Mouse (Mus musculus): ENCODE results near the gene 1700015F17Rik. TPM values are rescaled to one million over a fixed set of nuclear protein-coding genes. Genes with fewer than 3 reads are reported as not detected.

The 1700015F17Rik gene
- polyA plus RNA-seq, 1 experiment from 2014 or later: not detected

GRCm38 (mm10) chr5:5419992-5420455, 58.9 kb downstream of the 1700015F17Rik start, which contains the start of gene Cdk14:
Gene Cdk14, minus strand, starts transcription at chr5:5420312.
- no peak within 1 kb of the TSS for H3K4me3 ChIP-seq (ENCODE audit: low read depth, low read length)
- H3K4me2 ChIP-seq (replicated peaks; ENCODE audit: low read depth): no peak within 1 kb of the TSS
- ATAC-seq (ENCODE audit: low FRiP score, low TSS enrichment) (peak; percentile 69), DNase-seq (ENCODE audit: low spot score) (no peak)
- H3K9ac ChIP-seq (ENCODE audit: low read length): no peak within 1 kb of the TSS
- 78% methylated on average over 9 of the region's 9 CpGs for WGBS
- H3K9me3 ChIP-seq (ENCODE audit: control insufficient read depth, low read length): no peaks in the 10 kb centered on the region
- no peaks in the 10 kb centered on the region for H3K4me1 ChIP-seq (replicated peaks; ENCODE audit: control insufficient read depth, insufficient read depth)
- no peaks in the 10 kb centered on the region for H3K27me3 ChIP-seq (ENCODE audit: control insufficient read depth, insufficient read depth, low read length)
- H3K27ac ChIP-seq (replicated peaks): 0 out of 2 replicates have a peak within 1 kb of the TSS, but pooled peaks have one; percentile 8
- TF ChIP-seq EP300 (optimal IDR thresholded peaks at IDR 0.05) (no peak), CTCF (IDR thresholded peaks at IDR 0.05; ENCODE audit: low read depth) (no peak)
- no peaks in the 10 kb centered on the region for H3K36me3 ChIP-seq (ENCODE audit: control insufficient read depth, insufficient read depth, low read length)

GRCm38 (mm10) chr5:5419253-5419652, 59.7 kb downstream of the 1700015F17Rik start:
- H3K4me1 ChIP-seq (replicated peaks; ENCODE audit: control insufficient read depth, insufficient read depth): no peaks in the 10 kb centered on the region
- H3K27me3 ChIP-seq (ENCODE audit: control insufficient read depth, insufficient read depth, low read length): no peaks in the 10 kb centered on the region
- no peaks in the 10 kb centered on the region for H3K36me3 ChIP-seq (ENCODE audit: control insufficient read depth, insufficient read depth, low read length)
- no peaks in the 10 kb centered on the region for H3K9me3 ChIP-seq (ENCODE audit: control insufficient read depth, low read length)
- WGBS: 55% methylated on average over 1 of the region's 1 CpGs
- H3K9ac ChIP-seq (ENCODE audit: low read length): no peak overlapping the region
- no peak overlapping the region for H3K27ac ChIP-seq (replicated peaks)
- H3K4me3 ChIP-seq (ENCODE audit: low read depth, low read length): no peak overlapping the region
- ATAC-seq (ENCODE audit: low FRiP score, low TSS enrichment) (no peak), DNase-seq (ENCODE audit: low spot score) (no peak)
- TF ChIP-seq EP300 (optimal IDR thresholded peaks at IDR 0.05): no peak
- TF ChIP-seq CTCF (IDR thresholded peaks at IDR 0.05; ENCODE audit: low read depth): no peak
- no peak overlapping the region for H3K4me2 ChIP-seq (replicated peaks; ENCODE audit: low read depth)

DNA sequence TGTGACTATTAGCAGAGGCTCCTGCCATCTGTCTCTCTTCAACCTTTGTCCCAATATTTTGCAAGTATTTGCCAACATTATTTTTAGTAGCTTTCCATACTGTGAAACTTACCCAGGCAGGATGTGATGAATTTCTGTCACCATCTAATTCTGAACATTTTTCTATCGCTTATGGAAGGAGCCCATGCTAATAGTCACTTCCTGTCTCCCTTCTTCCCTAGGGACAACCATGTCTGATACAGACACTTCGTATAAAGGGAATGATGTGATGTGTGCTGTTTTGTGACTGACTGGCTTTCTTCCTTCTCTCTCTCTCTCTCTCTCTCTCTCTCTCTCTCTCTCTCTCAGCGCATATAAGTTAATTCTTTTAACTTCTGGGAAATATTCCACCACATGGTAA, 64.1 kb downstream of the 1700015F17Rik start:
- WGBS: 57% methylated on average over 3 of the region's 3 CpGs
- H3K4me1 ChIP-seq (replicated peaks; ENCODE audit: control insufficient read depth, insufficient read depth): no peaks in the 10 kb centered on the region
- no peak for DNase-seq (ENCODE audit: low spot score)

GRCm38 (mm10) chr5:5411886-5412285, 67.1 kb downstream of the 1700015F17Rik start:
- TF ChIP-seq EP300 (optimal IDR thresholded peaks at IDR 0.05) (no peak), CTCF (IDR thresholded peaks at IDR 0.05; ENCODE audit: low read depth) (no peak)
- Histone ChIP-seq H3K27ac (replicated peaks) (no peak overlapping the region), H3K4me3 (ENCODE audit: low read depth, low read length) (no peak overlapping the region), H3K4me1 (replicated peaks; ENCODE audit: control insufficient read depth, insufficient read depth) (no peaks in the 10 kb centered on the region), H3K36me3 (ENCODE audit: control insufficient read depth, insufficient read depth, low read length) (no peaks in the 10 kb centered on the region), H3K27me3 (ENCODE audit: control insufficient read depth, insufficient read depth, low read length) (no peaks in the 10 kb centered on the region), H3K9me3 (ENCODE audit: control insufficient read depth, low read length) (no peaks in the 10 kb centered on the region), H3K4me2 (replicated peaks; ENCODE audit: low read depth) (no peak overlapping the region), H3K9ac (ENCODE audit: low read length) (no peak overlapping the region)
- DNase-seq (ENCODE audit: low spot score): no peak
- ATAC-seq (ENCODE audit: low FRiP score, low TSS enrichment): no peak
- WGBS: 55% methylated on average over 2 of the region's 2 CpGs

More for the DNA sequence above, 64.1 kb downstream of the 1700015F17Rik start:
- Histone ChIP-seq H3K4me3 (ENCODE audit: low read depth, low read length) (no peak overlapping the region), H3K36me3 (ENCODE audit: control insufficient read depth, insufficient read depth, low read length) (no peaks in the 10 kb centered on the region), H3K9ac (ENCODE audit: low read length) (no peak overlapping the region), H3K9me3 (ENCODE audit: control insufficient read depth, low read length) (no peaks in the 10 kb centered on the region), H3K27ac (replicated peaks) (no peak overlapping the region), H3K27me3 (ENCODE audit: control insufficient read depth, insufficient read depth, low read length) (no peaks in the 10 kb centered on the region), H3K4me2 (replicated peaks; ENCODE audit: low read depth) (no peak overlapping the region)
- TF ChIP-seq EP300 (optimal IDR thresholded peaks at IDR 0.05) (no peak), CTCF (IDR thresholded peaks at IDR 0.05; ENCODE audit: low read depth) (no peak)
- no peak for ATAC-seq (ENCODE audit: low FRiP score, low TSS enrichment)

DNA sequence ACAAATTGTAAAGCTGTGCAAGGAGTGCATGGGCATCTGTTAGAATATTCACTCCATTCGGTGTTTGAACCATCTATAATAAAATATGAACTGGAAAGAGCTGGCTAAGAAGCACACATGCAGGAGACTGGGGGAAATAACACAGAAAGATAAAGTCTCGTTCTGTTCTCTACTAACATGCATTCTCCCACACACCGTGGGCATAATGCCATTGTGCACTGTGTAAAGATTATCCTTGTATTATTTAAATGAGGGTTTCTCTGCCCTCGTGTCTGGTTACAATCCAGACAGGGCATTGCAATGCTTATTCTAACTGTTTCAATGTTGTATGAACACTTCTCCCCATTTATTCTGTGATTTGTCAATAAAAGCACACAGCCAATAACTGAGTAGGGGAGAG, 77.0 kb downstream of the 1700015F17Rik start:
- Histone ChIP-seq H3K36me3 (ENCODE audit: control insufficient read depth, insufficient read depth, low read length) (no peaks in the 10 kb centered on the region), H3K9me3 (ENCODE audit: control insufficient read depth, low read length) (no peaks in the 10 kb centered on the region), H3K4me2 (replicated peaks; ENCODE audit: low read depth) (no peak overlapping the region), H3K9ac (ENCODE audit: low read length) (no peak overlapping the region), H3K27ac (replicated peaks) (no peak overlapping the region), H3K27me3 (ENCODE audit: control insufficient read depth, insufficient read depth, low read length) (no peaks in the 10 kb centered on the region), H3K4me3 (ENCODE audit: low read depth, low read length) (no peak overlapping the region), H3K4me1 (replicated peaks; ENCODE audit: control insufficient read depth, insufficient read depth) (no peaks in the 10 kb centered on the region)
- WGBS: 40% methylated on average over 4 of the region's 4 CpGs
- ATAC-seq (ENCODE audit: low FRiP score, low TSS enrichment) (no peak), DNase-seq (ENCODE audit: low spot score) (no peak)
- TF ChIP-seq CTCF (IDR thresholded peaks at IDR 0.05; ENCODE audit: low read depth) (no peak), EP300 (optimal IDR thresholded peaks at IDR 0.05) (no peak)

DNA sequence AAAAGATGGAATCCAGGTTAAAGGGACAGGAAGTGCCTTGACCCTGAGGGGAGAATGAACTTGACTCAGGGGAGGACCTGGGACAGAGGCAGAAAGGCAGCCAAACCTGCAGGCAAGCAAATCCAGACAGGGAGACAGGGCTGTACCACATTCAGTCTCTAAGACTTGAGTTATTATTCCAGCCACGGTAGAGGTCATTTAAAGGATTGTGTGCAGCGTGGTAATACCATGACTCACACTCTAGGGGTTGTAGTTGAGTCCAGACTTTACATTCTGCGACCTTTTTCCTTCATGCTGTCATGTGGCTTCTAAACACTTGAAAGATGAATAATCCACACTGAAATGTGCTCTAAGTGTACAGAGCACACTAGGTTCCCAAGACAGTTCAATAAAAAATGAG, 86.2 kb downstream of the 1700015F17Rik start:
- Histone ChIP-seq H3K9ac (ENCODE audit: low read length) (no peak overlapping the region), H3K9me3 (ENCODE audit: control insufficient read depth, low read length) (no peaks in the 10 kb centered on the region), H3K36me3 (ENCODE audit: control insufficient read depth, insufficient read depth, low read length) (no peaks in the 10 kb centered on the region), H3K4me1 (replicated peaks; ENCODE audit: control insufficient read depth, insufficient read depth) (no peaks in the 10 kb centered on the region), H3K4me3 (ENCODE audit: low read depth, low read length) (no peak overlapping the region), H3K27me3 (ENCODE audit: control insufficient read depth, insufficient read depth, low read length) (no peaks in the 10 kb centered on the region), H3K4me2 (replicated peaks; ENCODE audit: low read depth) (no peak overlapping the region), H3K27ac (replicated peaks) (no peak overlapping the region)
- 5% methylated on average over 3 of the region's 3 CpGs for WGBS
- DNase-seq (ENCODE audit: low spot score) (no peak), ATAC-seq (ENCODE audit: low FRiP score, low TSS enrichment) (no peak)
- TF ChIP-seq CTCF (IDR thresholded peaks at IDR 0.05; ENCODE audit: low read depth): peak; percentile 4; the same call in 1 of the 2 replicates
- TF ChIP-seq EP300 (optimal IDR thresholded peaks at IDR 0.05): no peak

Other genes starting within 250 kb of the 1700015F17Rik start
- 5.9 and 6.1 TPM in 2 replicates for gene Cdk14, start 58.8 kb downstream of the 1700015F17Rik start, polyA plus RNA-seq (2015; fragmentation: Nextera tagmentation; extraction: Ambion mirVana)
- gene Cldn12, start 35.8 kb upstream of the 1700015F17Rik start, polyA plus RNA-seq (2015; fragmentation: Nextera tagmentation; extraction: Ambion mirVana): 12.8 and 13.9 TPM in 2 replicates
- gene Gtpbp10, start 80.4 kb upstream of the 1700015F17Rik start, polyA plus RNA-seq (2015; fragmentation: Nextera tagmentation; extraction: Ambion mirVana): 12.6 and 13.2 TPM in 2 replicates
- 0.93 and 0.98 TPM in 2 replicates for gene Gm8773, start 94.7 kb upstream of the 1700015F17Rik start, polyA plus RNA-seq (2015; fragmentation: Nextera tagmentation; extraction: Ambion mirVana)
- 7.2 and 8.1 TPM in 2 replicates for gene Cfap69, start 185.1 kb upstream of the 1700015F17Rik start, polyA plus RNA-seq (2015; fragmentation: Nextera tagmentation; extraction: Ambion mirVana)
- gene Steap2, start 215.4 kb upstream of the 1700015F17Rik start, polyA plus RNA-seq (2015; fragmentation: Nextera tagmentation; extraction: Ambion mirVana): 4.2 and 5.0 TPM in 2 replicates